Mouse (Mus musculus): Measurements from ENCODE around the gene Creb3l1. TPM values are rescaled to one million over a fixed set of nuclear protein-coding genes. Genes with fewer than 3 reads are reported as not detected.

The Creb3l1 gene
- polyA plus RNA-seq, 2 experiments, result 0.66 to 0.84 TPM

DNA sequence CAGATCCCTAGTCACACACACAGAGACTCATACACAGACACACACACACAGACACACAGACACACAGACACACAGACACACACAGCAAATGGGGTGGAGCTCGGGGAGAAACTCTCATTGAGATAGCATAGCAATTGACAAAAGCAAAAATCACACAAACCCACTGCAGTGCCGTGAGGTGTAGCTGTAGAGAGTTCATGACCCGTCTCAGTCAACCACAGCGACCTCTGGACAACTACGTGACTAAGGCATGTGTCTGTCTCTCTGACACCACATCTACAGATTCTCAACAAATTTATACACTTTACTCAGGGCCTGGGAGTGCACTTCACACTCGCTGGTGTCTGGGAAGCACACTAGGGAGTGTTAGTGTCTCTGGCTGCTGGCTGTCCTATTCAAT lies 41.6 kb upstream of the Creb3l1 start:
- DNase-seq (ENCODE audit: low read depth in 3 of 3, low spot score in 3 of 3), result no peak
- H3K4me2 ChIP-seq (ENCODE audit: low read depth), result no peak overlapping the region
- peaks cover 0 to 5% of the 10 kb centered on the region in 2 experiments; a peak in 1 of 4 replicates for H3K4me1 ChIP-seq (replicated peaks; ENCODE audit: control insufficient read depth in 2 of 2, insufficient read depth in 2 of 2, low read length in 1 of 2)
- H3K27ac ChIP-seq, result no peak overlapping the region
- no peaks in the 10 kb centered on the region for H3K36me3 ChIP-seq (replicated peaks; ENCODE audit: control insufficient read depth, insufficient read depth, low read depth)
- H3K27me3 ChIP-seq (ENCODE audit: control insufficient read depth, insufficient read depth, low read length), result peaks cover 10% of the 10 kb centered on the region
- no peak overlapping the region for H3K4me3 ChIP-seq (ENCODE audit: insufficient read depth in 1 of 2, low read depth in 2 of 2, low read length in 2 of 2)
- WGBS (ENCODE audit: insufficient replicate concordance), result 44% methylated on average over 6 of the region's 6 CpGs
- no peak for ATAC-seq (ENCODE audit: insufficient read depth)
- H3K9me3 ChIP-seq (ENCODE audit: control insufficient read depth, low read length), result no peaks in the 10 kb centered on the region
- no peak overlapping the region for H3K9ac ChIP-seq (replicated peaks)
- TF ChIP-seq CTCF (IDR thresholded peaks at IDR 0.05; ENCODE audit: low read depth), result no peak
- no peak for TF ChIP-seq EP300 (IDR thresholded peaks at IDR 0.05; ENCODE audit: low read depth)

DNA sequence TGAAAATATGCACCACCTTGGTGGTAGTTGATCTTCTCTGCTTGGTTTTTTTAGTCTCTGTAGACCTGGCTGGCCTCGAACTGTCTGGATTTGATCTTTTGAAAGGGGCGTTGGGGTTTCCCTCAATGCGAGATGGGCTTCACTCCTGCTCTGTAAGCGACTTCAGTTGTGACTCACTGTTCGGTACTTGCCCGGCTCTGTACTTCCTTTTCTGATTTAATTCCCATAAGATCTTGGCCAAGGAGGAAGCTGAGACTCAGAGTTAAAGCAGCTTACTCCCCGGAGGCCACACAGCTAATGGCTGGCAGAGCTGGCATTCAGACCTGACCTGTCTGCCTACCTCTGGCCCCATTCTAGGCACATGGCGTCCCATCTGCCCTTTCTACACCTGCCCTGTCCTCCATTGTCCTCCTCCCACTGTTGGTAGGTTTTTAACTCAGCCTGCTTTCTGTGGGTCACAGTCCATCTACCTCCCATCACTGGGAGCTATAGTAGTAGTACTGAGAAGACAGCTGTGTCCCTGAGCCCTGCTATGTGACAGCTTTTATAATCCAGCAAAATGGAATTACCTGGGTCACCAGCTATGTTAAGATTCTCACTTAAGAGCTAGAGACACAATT lies 41.1 kb upstream of the Creb3l1 start:
- no peak overlapping the region for H3K4me2 ChIP-seq (ENCODE audit: low read depth)
- no peaks in the 10 kb centered on the region for H3K36me3 ChIP-seq (replicated peaks; ENCODE audit: control insufficient read depth, insufficient read depth, low read depth)
- H3K27me3 ChIP-seq (ENCODE audit: control insufficient read depth, insufficient read depth, low read length), result peaks cover 16% of the 10 kb centered on the region
- peaks cover 0 to 5% of the 10 kb centered on the region in 2 experiments; a peak in 1 of 4 replicates for H3K4me1 ChIP-seq (replicated peaks; ENCODE audit: control insufficient read depth in 2 of 2, insufficient read depth in 2 of 2, low read length in 1 of 2)
- ATAC-seq (ENCODE audit: insufficient read depth) (no peak), DNase-seq (ENCODE audit: low read depth in 3 of 3, low spot score in 3 of 3) (no peak)
- TF ChIP-seq CTCF (IDR thresholded peaks at IDR 0.05; ENCODE audit: low read depth), result no peak
- H3K9me3 ChIP-seq (ENCODE audit: control insufficient read depth, low read length), result no peaks in the 10 kb centered on the region
- H3K27ac ChIP-seq, result no peak overlapping the region
- H3K4me3 ChIP-seq (ENCODE audit: insufficient read depth in 1 of 2, low read depth in 2 of 2, low read length in 2 of 2), result no peak overlapping the region
- no peak overlapping the region for H3K9ac ChIP-seq (replicated peaks)
- WGBS (ENCODE audit: insufficient replicate concordance), result 37% methylated on average over 8 of the region's 8 CpGs

DNA sequence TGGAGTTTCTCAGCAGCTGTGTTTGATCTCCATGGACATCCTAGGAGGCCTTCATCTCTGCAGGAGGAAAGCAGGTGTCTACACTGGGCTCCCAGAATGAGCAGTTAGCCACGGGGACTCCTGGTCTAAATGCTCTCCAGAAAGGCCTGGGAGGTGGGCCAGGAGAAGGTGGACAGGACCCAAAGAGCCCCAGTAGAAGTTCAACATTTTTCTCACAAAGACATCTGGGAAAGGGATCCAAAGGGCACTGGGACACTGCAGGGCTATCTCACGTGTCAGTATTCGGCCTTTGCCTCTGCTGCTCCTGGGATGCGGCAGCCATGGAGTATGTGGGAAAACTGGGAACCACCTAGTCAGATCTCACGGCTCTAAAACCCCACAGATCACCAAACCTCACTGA lies 38.8 kb upstream of the Creb3l1 start:
- H3K36me3 ChIP-seq (replicated peaks; ENCODE audit: control insufficient read depth, insufficient read depth, low read depth), result no peaks in the 10 kb centered on the region
- no peak overlapping the region for H3K9ac ChIP-seq (replicated peaks)
- DNase-seq (ENCODE audit: low read depth in 3 of 3, low spot score in 3 of 3) (no peak), ATAC-seq (ENCODE audit: insufficient read depth) (no peak)
- no peak overlapping the region for H3K27ac ChIP-seq
- peaks cover 38% of the 10 kb centered on the region for H3K27me3 ChIP-seq (ENCODE audit: control insufficient read depth, insufficient read depth, low read length)
- H3K9me3 ChIP-seq (ENCODE audit: control insufficient read depth, low read length), result no peaks in the 10 kb centered on the region
- no peak overlapping the region for H3K4me3 ChIP-seq (ENCODE audit: insufficient read depth in 1 of 2, low read depth in 2 of 2, low read length in 2 of 2)
- 53% methylated on average over 5 of the region's 5 CpGs for WGBS (ENCODE audit: insufficient replicate concordance)
- no peak for TF ChIP-seq CTCF (IDR thresholded peaks at IDR 0.05; ENCODE audit: low read depth)
- no peak for TF ChIP-seq EP300 (IDR thresholded peaks at IDR 0.05; ENCODE audit: low read depth)
- peaks cover 0 to 9% of the 10 kb centered on the region in 2 experiments; a peak in 2 of 4 replicates for H3K4me1 ChIP-seq (replicated peaks; ENCODE audit: control insufficient read depth in 2 of 2, insufficient read depth in 2 of 2, low read length in 1 of 2)
- H3K4me2 ChIP-seq (ENCODE audit: low read depth), result no peak overlapping the region

DNA sequence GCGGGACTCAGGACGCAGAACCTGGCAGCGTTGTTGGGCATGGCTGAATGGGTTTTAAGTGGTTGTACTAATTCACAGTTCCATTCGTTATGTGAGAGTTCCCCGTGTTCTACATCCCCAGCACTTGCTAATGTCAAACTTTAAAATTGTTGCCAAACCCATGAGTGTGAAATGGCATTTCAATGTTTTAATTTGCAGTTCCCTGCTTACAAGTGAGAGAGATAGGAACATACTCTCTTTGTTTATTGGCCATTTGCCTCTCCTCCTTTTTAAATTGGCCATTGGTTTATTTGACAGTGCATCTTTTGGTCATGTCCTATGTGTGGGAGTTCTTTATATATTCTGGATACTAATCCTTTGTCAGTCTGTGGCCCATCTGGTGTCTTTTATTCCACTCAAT lies 37.0 kb upstream of the Creb3l1 start:
- no peak overlapping the region for H3K9ac ChIP-seq (replicated peaks)
- TF ChIP-seq CTCF (IDR thresholded peaks at IDR 0.05; ENCODE audit: low read depth), result no peak
- no peak for TF ChIP-seq EP300 (IDR thresholded peaks at IDR 0.05; ENCODE audit: low read depth)
- no peak for ATAC-seq (ENCODE audit: insufficient read depth)
- peaks cover 42% of the 10 kb centered on the region for H3K27me3 ChIP-seq (ENCODE audit: control insufficient read depth, insufficient read depth, low read length)
- DNase-seq (ENCODE audit: low read depth in 3 of 3, low spot score in 3 of 3), result no peak
- H3K4me1 ChIP-seq (replicated peaks; ENCODE audit: control insufficient read depth in 2 of 2, insufficient read depth in 2 of 2, low read length in 1 of 2), result peaks cover 0 to 9% of the 10 kb centered on the region in 2 experiments; a peak in 2 of 4 replicates
- no peaks in the 10 kb centered on the region for H3K9me3 ChIP-seq (ENCODE audit: control insufficient read depth, low read length)
- H3K36me3 ChIP-seq (replicated peaks; ENCODE audit: control insufficient read depth, insufficient read depth, low read depth), result no peaks in the 10 kb centered on the region
- no peak overlapping the region for H3K4me2 ChIP-seq (ENCODE audit: low read depth)
- H3K4me3 ChIP-seq (ENCODE audit: insufficient read depth in 1 of 2, low read depth in 2 of 2, low read length in 2 of 2), result no peak overlapping the region
- H3K27ac ChIP-seq, result no peak overlapping the region
- 56% methylated on average over 5 of the region's 5 CpGs for WGBS (ENCODE audit: insufficient replicate concordance)

DNA sequence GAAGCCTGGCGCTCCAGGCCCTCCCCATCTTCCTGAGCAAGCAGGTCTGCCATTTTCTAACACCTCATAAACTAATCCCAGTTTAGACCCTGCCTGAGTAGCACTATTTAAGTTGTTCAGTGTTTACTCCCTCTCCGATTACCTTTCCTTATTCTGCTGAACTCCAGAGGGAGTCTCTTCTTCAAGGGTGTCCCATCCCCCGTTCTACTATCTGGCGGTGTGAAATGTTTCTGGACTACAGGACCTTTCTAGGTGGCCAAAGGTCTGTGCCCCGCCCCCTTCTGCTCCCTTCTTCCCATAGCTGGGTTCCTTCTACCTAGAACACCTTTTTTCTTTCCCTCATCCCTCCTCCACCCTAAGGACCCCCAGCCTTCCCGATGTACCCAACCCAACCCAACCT lies 36.0 kb upstream of the Creb3l1 start:
- DNase-seq (ENCODE audit: low read depth in 3 of 3, low spot score in 3 of 3), result no peak
- Histone ChIP-seq H3K9ac (replicated peaks) (no peak overlapping the region), H3K36me3 (replicated peaks; ENCODE audit: control insufficient read depth, insufficient read depth, low read depth) (no peaks in the 10 kb centered on the region), H3K4me3 (ENCODE audit: insufficient read depth in 1 of 2, low read depth in 2 of 2, low read length in 2 of 2) (no peak overlapping the region), H3K27ac (no peak overlapping the region), H3K27me3 (ENCODE audit: control insufficient read depth, insufficient read depth, low read length) (peaks cover 44% of the 10 kb centered on the region), H3K9me3 (ENCODE audit: control insufficient read depth, low read length) (no peaks in the 10 kb centered on the region), H3K4me2 (ENCODE audit: low read depth) (peak overlapping the region; percentile 73; the same call in 1 of the 2 replicates), H3K4me1 (replicated peaks; ENCODE audit: control insufficient read depth in 2 of 2, insufficient read depth in 2 of 2, low read length in 1 of 2) (peaks cover 2 to 14% of the 10 kb centered on the region in 2 experiments)
- no peak for ATAC-seq (ENCODE audit: insufficient read depth)
- TF ChIP-seq EP300 (IDR thresholded peaks at IDR 0.05; ENCODE audit: low read depth) (no peak), CTCF (IDR thresholded peaks at IDR 0.05; ENCODE audit: low read depth) (no peak)
- 15% methylated on average over 6 of the region's 6 CpGs for WGBS (ENCODE audit: insufficient replicate concordance)

Measured in liver, embryonic 14.5 days (tissue).